Mouse (Mus musculus) neural tube, embryonic 13.5 days (tissue): ENCODE results near the gene Bcl3. TPM values are rescaled to one million over a fixed set of nuclear protein-coding genes. Genes with fewer than 3 reads are reported as not detected.
"Not testable (repeated sequence)": the region's sequence is repeated elsewhere in the genome, so short reads cannot be mapped to it uniquely, and the experiment has no call there.

Source experiments
- ATAC-seq: fragments of 200-750 bp; cut with Nextera tagmentation; 2 replicates; pipeline ENCODE4 v1.8.0; 2017; ENCODE audit warnings: low read depth, mild to moderate bottlenecking, moderate TSS enrichment, moderate library complexity
- H3K27ac ChIP-seq: fragments of 300-500 bp; sonication (generic); replicated peaks from 2 replicates; pipeline ENCODE4 v1.5.1; 2015; ENCODE audit warnings: moderate library complexity, mild to moderate bottlenecking, inconsistent platforms
- H3K27me3 ChIP-seq: fragments of 300-500 bp; sonication (generic); 2 replicates; pipeline ENCODE4 v1.6.1; 2015; ENCODE audit warnings: mild to moderate bottlenecking, inconsistent platforms
- H3K36me3 ChIP-seq: fragments of 300-500 bp; sonication (generic); 2 replicates; pipeline ENCODE4 v1.6.1; 2015; ENCODE audit warnings: mild to moderate bottlenecking, inconsistent platforms
- H3K4me1 ChIP-seq: fragments of 300-500 bp; sonication (generic); replicated peaks from 2 replicates; pipeline ENCODE4 v1.6.1; 2015; ENCODE audit warnings: inconsistent platforms
- H3K4me2 ChIP-seq: fragments of 300-500 bp; sonication (generic); 2 replicates; pipeline ENCODE4 v1.6.1; 2015; ENCODE audit warnings: inconsistent platforms, mild to moderate bottlenecking, moderate library complexity
- H3K4me3 ChIP-seq: fragments of 300-500 bp; sonication (generic); 2 replicates; pipeline ENCODE4 v1.5.1; 2015; ENCODE audit warnings: mild to moderate bottlenecking, inconsistent platforms
- H3K9ac ChIP-seq: fragments of 300-500 bp; sonication (generic); 2 replicates; pipeline ENCODE4 v1.6.1; 2015; ENCODE audit warnings: moderate library complexity, mild to moderate bottlenecking, inconsistent platforms
- H3K9me3 ChIP-seq: fragments of 300-500 bp; sonication (generic); 2 replicates; pipeline ENCODE4 v1.6.1; 2016; ENCODE audit warnings: inconsistent platforms
- WGBS: fragments of 180-500 bp; shearing (Covaris S2); methylation state at CpG from one replicate; pipeline ENCODE4 v1.1.7; 2015; 5-methylcytosine and 5-hydroxymethylcytosine counted together
- polyA plus RNA-seq: library from polyadenylated mRNA; unstranded; fragments of >200 nt; fragmentation: Nextera tagmentation; extraction: Ambion mirVana; gene quantifications from 2 replicates; pipeline ENCODE4 v1.2.1, GENCODE M21; 2015

The Bcl3 gene
- polyA plus RNA-seq, 1 experiment from 2014 or later, result 1.8 TPM

- Histone ChIP-seq H3K4me2 (no peak overlapping the region), H3K27ac (no peak overlapping the region), H3K9me3 (no peaks in the 10 kb centered on the region), H3K4me1 (peaks cover 7% of the 10 kb centered on the region), H3K4me3 (no peak overlapping the region), H3K9ac (no peak overlapping the region), H3K36me3 (no peaks in the 10 kb centered on the region), H3K27me3 (peaks cover 45% of the 10 kb centered on the region)
- no peak for ATAC-seq
- 85% methylated on average over 19 of the region's 19 CpGs for WGBS
Measured at GRCm38 (mm10) chr7:19792701-19793630, 29.6 kb downstream of the Bcl3 start.

DNA sequence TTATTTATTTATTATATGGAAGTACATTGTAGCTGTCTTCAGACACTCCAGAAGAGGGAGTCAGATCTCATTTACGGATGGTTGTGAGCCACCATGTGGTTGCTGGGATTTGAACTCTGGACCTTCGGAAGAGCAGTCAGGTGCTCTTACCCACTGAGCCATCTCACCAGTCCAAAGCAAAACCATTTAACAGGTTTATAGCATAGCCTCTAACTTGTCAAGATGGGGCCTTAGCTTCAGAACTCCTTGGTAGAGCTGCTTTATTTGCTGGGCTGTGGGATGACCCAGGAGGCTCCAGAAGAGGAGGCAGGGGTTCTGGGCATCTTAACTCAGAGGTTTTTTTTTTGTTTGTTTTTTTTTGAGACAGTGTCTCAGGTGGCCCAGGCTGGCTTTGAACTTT lies 31.1 kb downstream of the Bcl3 start:
- 89% methylated on average over 2 of the region's 2 CpGs for WGBS
- not testable (repeated sequence) for H3K9me3 ChIP-seq, H3K4me1 ChIP-seq, H3K27ac ChIP-seq, H3K4me3 ChIP-seq, ATAC-seq, H3K36me3 ChIP-seq, H3K9ac ChIP-seq, H3K4me2 ChIP-seq
- peaks cover 30% of the 10 kb centered on the region for H3K27me3 ChIP-seq

DNA sequence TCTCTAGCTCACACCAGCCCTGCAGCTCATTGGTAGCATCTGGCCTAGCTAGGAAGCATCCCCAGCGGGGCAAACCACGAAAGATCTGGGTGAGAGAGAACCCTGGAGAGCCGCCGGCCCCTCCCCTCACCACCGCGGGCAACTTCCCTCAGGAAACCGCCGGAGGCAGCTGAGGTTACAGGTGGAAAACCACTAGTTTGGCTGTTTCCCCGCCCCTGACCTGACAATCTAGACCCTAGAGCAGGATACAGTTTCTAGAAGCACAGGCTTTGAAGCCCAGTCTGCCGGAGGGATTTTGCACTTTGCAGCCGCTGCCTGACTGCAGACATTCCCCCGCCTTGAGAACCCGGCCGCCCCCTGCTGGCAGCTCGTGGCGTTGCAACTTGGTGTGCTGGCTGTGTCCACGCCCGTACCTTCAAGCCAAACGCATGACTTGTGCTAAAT lies 32.6 kb downstream of the Bcl3 start:
- no peak overlapping the region for H3K27ac ChIP-seq
- peak overlapping the region; percentile 30 for H3K4me3 ChIP-seq
- no peaks in the 10 kb centered on the region for H3K9me3 ChIP-seq
- WGBS, result under 1% methylated on average over 19 of the region's 19 CpGs
- peak overlapping the region; percentile 53 for H3K9ac ChIP-seq
- peak overlapping the region; percentile 58 for H3K4me2 ChIP-seq
- H3K27me3 ChIP-seq, result peaks cover 15% of the 10 kb centered on the region
- peaks cover 7% of the 10 kb centered on the region for H3K4me1 ChIP-seq
- ATAC-seq, result peak; percentile 55; the same call in 1 of the 2 replicates
- H3K36me3 ChIP-seq, result no peaks in the 10 kb centered on the region

- Histone ChIP-seq H3K4me2 (no peak overlapping the region), H3K4me1 (peaks cover 7% of the 10 kb centered on the region), H3K36me3 (no peaks in the 10 kb centered on the region), H3K4me3 (no peak overlapping the region), H3K9me3 (no peaks in the 10 kb centered on the region), H3K27ac (no peak overlapping the region), H3K27me3 (peaks cover 7% of the 10 kb centered on the region; the same call in 1 of the 2 replicates), H3K9ac (no peak overlapping the region)
- no peak for ATAC-seq
- WGBS, result 36% methylated on average over 12 of the region's 12 CpGs
Measured at GRCm38 (mm10) chr7:19785874-19786458, 36.6 kb downstream of the Bcl3 start.

GRCm38 (mm10) chr7:19784764-19785535 lies 37.6 kb downstream of the Bcl3 start:
- H3K36me3 ChIP-seq, result no peaks in the 10 kb centered on the region
- no peak for ATAC-seq
- H3K27me3 ChIP-seq, result no peaks in the 10 kb centered on the region
- no peak overlapping the region for H3K27ac ChIP-seq
- peaks cover 4% of the 10 kb centered on the region for H3K4me1 ChIP-seq
- 50% methylated on average over 11 of the region's 11 CpGs for WGBS
- 0 out of 2 replicates have a peak, but pooled peaks cover 2% of the 10 kb centered on the region for H3K9me3 ChIP-seq
- no peak overlapping the region for H3K4me2 ChIP-seq
- no peak overlapping the region for H3K4me3 ChIP-seq
- H3K9ac ChIP-seq, result no peak overlapping the region

- H3K4me3 ChIP-seq, result no peak overlapping the region
- H3K4me2 ChIP-seq, result no peak overlapping the region
- no peak overlapping the region for H3K9ac ChIP-seq
- no peaks in the 10 kb centered on the region for H3K4me1 ChIP-seq
- no peak for ATAC-seq
- H3K9me3 ChIP-seq, result 0 out of 2 replicates have a peak, but pooled peaks cover 4% of the 10 kb centered on the region
- WGBS, result 80% methylated on average over 8 of the region's 8 CpGs
- H3K27me3 ChIP-seq, result no peaks in the 10 kb centered on the region
- no peak overlapping the region for H3K27ac ChIP-seq
- no peaks in the 10 kb centered on the region for H3K36me3 ChIP-seq
Measured at GRCm38 (mm10) chr7:19783630-19784029, 38.9 kb downstream of the Bcl3 start.

GRCm38 (mm10) chr7:19782645-19783044 lies 39.9 kb downstream of the Bcl3 start:
- no peak for ATAC-seq
- Histone ChIP-seq H3K9me3 (0 out of 2 replicates have a peak, but pooled peaks cover 4% of the 10 kb centered on the region), H3K9ac (no peak overlapping the region), H3K27ac (no peak overlapping the region), H3K4me1 (no peaks in the 10 kb centered on the region), H3K27me3 (no peaks in the 10 kb centered on the region), H3K4me3 (no peak overlapping the region), H3K4me2 (no peak overlapping the region), H3K36me3 (no peaks in the 10 kb centered on the region)
- WGBS, result 93% methylated on average over 4 of the region's 4 CpGs

- Histone ChIP-seq H3K4me3 (no peak overlapping the region), H3K4me2 (no peak overlapping the region), H3K9me3 (0 out of 2 replicates have a peak, but pooled peaks cover 4% of the 10 kb centered on the region), H3K4me1 (no peaks in the 10 kb centered on the region), H3K27ac (no peak overlapping the region), H3K36me3 (no peaks in the 10 kb centered on the region), H3K9ac (no peak overlapping the region), H3K27me3 (no peaks in the 10 kb centered on the region)
- ATAC-seq, result no peak
- 89% methylated on average over 7 of the region's 7 CpGs for WGBS
Measured at GRCm38 (mm10) chr7:19781741-19782140, 40.8 kb downstream of the Bcl3 start.

GRCm38 (mm10) chr7:19779903-19780302 lies 42.7 kb downstream of the Bcl3 start:
- H3K36me3 ChIP-seq, result no peaks in the 10 kb centered on the region
- H3K27me3 ChIP-seq, result no peaks in the 10 kb centered on the region
- no peak for ATAC-seq
- WGBS, result 78% methylated on average over 4 of the region's 4 CpGs
- H3K4me1 ChIP-seq, result no peaks in the 10 kb centered on the region
- no peak overlapping the region for H3K9ac ChIP-seq
- H3K4me3 ChIP-seq, result no peak overlapping the region
- 0 out of 2 replicates have a peak, but pooled peaks cover 4% of the 10 kb centered on the region for H3K9me3 ChIP-seq
- H3K4me2 ChIP-seq, result no peak overlapping the region
- H3K27ac ChIP-seq, result no peak overlapping the region

DNA sequence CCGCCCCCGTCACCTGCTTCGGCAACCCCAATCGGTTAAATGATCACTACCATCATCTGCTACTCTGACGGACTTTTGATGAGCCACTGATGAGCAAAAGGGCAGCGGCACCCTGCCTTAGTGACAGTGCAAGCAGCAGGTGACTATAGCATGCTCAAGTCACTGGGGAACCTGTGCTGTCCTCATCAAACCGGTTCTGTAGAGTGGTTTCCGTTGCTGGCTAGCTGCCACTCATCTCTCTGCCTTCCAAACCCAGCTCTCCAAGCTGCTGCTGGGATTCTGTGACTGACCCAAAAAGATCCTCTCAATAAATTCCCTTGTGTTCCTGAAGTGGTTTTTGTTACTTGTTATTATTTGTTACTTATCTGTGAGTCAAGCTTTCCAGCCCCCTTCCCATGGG lies 43.9 kb downstream of the Bcl3 start:
- Histone ChIP-seq H3K4me2 (no peak overlapping the region), H3K4me1 (no peaks in the 10 kb centered on the region), H3K9ac (no peak overlapping the region), H3K4me3 (no peak overlapping the region), H3K27ac (no peak overlapping the region), H3K27me3 (no peaks in the 10 kb centered on the region), H3K36me3 (no peaks in the 10 kb centered on the region), H3K9me3 (0 out of 2 replicates have a peak, but pooled peaks cover 4% of the 10 kb centered on the region)
- 84% methylated on average over 8 of the region's 8 CpGs for WGBS
- ATAC-seq, result no peak

GRCm38 (mm10) chr7:19777049-19777723 lies 45.4 kb downstream of the Bcl3 start:
- no peak overlapping the region for H3K4me2 ChIP-seq
- WGBS, result 91% methylated on average over 11 of the region's 11 CpGs
- no peak overlapping the region for H3K27ac ChIP-seq
- peaks cover under 1% of the 10 kb centered on the region; the same call in 1 of the 2 replicates for H3K27me3 ChIP-seq
- H3K4me3 ChIP-seq, result no peak overlapping the region
- H3K4me1 ChIP-seq, result no peaks in the 10 kb centered on the region
- no peak for ATAC-seq
- H3K9ac ChIP-seq, result no peak overlapping the region
- no peaks in the 10 kb centered on the region for H3K36me3 ChIP-seq
- 0 out of 2 replicates have a peak, but pooled peaks cover 4% of the 10 kb centered on the region for H3K9me3 ChIP-seq
